Mouse (Mus musculus): ENCODE results near the gene Arrb2. TPM values are rescaled to one million over a fixed set of nuclear protein-coding genes. Genes with fewer than 3 reads are reported as not detected.
A peak's percentile ranks its signal among the peaks of the same experiment; 100 is the strongest.
"Not testable (repeated sequence)": the region's sequence is repeated elsewhere in the genome, so short reads cannot be mapped to it uniquely, and the experiment has no call there.

Gene Arrb2
- 24.6 and 25.5 TPM in 2 replicates for polyA plus RNA-seq (2016; fragmentation: Nextera tagmentation; extraction: Ambion mirVana)

- H3K36me3 ChIP-seq, result peaks cover 22% of the 10 kb centered on the region
- peak within 1 kb of the TSS; percentile 76 for H3K4me3 ChIP-seq
- no peaks in the 10 kb centered on the region for H3K9me3 ChIP-seq (replicated peaks)
- WGBS, result 1% methylated on average over 75 of the region's 75 CpGs
- H3K4me1 ChIP-seq, result peaks cover 37% of the 10 kb centered on the region
- H3K27ac ChIP-seq, result peak within 1 kb of the TSS; percentile 91
- H3K27me3 ChIP-seq (ENCODE audit: low read depth, poor library complexity, severe bottlenecking), result no peaks in the 10 kb centered on the region
- peak; percentile 100 for DNase-seq (ENCODE audit: low spot score)
Measured at GRCm38 (mm10) chr11:70432048-70432894, at the start of gene Arrb2. TSS of gene Arrb2 (plus strand) at chr11:70432635.

GRCm38 (mm10) chr11:70384136-70384535, 48.3 kb upstream of the Arrb2 start:
- no peak overlapping the region for H3K4me3 ChIP-seq
- DNase-seq (ENCODE audit: low spot score), result no peak
- no peaks in the 10 kb centered on the region for H3K9me3 ChIP-seq (replicated peaks)
- WGBS, result 80% methylated on average over 3 of the region's 3 CpGs
- H3K4me1 ChIP-seq, result no peaks in the 10 kb centered on the region
- peaks cover 39% of the 10 kb centered on the region for H3K36me3 ChIP-seq
- no peak overlapping the region for H3K27ac ChIP-seq
- no peaks in the 10 kb centered on the region for H3K27me3 ChIP-seq (ENCODE audit: low read depth, poor library complexity, severe bottlenecking)

- Histone ChIP-seq H3K4me3 (no peak overlapping the region), H3K27ac (no peak overlapping the region), H3K36me3 (peaks cover 65% of the 10 kb centered on the region), H3K4me1 (no peaks in the 10 kb centered on the region), H3K27me3 (ENCODE audit: low read depth, poor library complexity, severe bottlenecking) (no peaks in the 10 kb centered on the region), H3K9me3 (replicated peaks) (no peaks in the 10 kb centered on the region)
- DNase-seq (ENCODE audit: low spot score), result no peak
- 91% methylated on average over 5 of the region's 5 CpGs for WGBS
Measured at GRCm38 (mm10) chr11:70387436-70387835, 45.0 kb upstream of the Arrb2 start.

GRCm38 (mm10) chr11:70389421-70389820, 43.0 kb upstream of the Arrb2 start:
- Histone ChIP-seq H3K4me1 (no peaks in the 10 kb centered on the region), H3K4me3 (no peak overlapping the region), H3K9me3 (replicated peaks) (no peaks in the 10 kb centered on the region), H3K36me3 (peaks cover 78% of the 10 kb centered on the region), H3K27me3 (ENCODE audit: low read depth, poor library complexity, severe bottlenecking) (no peaks in the 10 kb centered on the region), H3K27ac (no peak overlapping the region)
- no peak for DNase-seq (ENCODE audit: low spot score)
- WGBS, result 94% methylated on average over 5 of the region's 5 CpGs

GRCm38 (mm10) chr11:70403598-70403997, 28.8 kb upstream of the Arrb2 start:
- Histone ChIP-seq H3K4me1 (peaks cover 8% of the 10 kb centered on the region), H3K9me3 (replicated peaks) (no peaks in the 10 kb centered on the region), H3K27ac (no peak overlapping the region), H3K4me3 (no peak overlapping the region), H3K36me3 (peaks cover 92% of the 10 kb centered on the region), H3K27me3 (ENCODE audit: low read depth, poor library complexity, severe bottlenecking) (no peaks in the 10 kb centered on the region)
- DNase-seq (ENCODE audit: low spot score), result no peak
- WGBS, result 91% methylated on average over 2 of the region's 2 CpGs

DNA sequence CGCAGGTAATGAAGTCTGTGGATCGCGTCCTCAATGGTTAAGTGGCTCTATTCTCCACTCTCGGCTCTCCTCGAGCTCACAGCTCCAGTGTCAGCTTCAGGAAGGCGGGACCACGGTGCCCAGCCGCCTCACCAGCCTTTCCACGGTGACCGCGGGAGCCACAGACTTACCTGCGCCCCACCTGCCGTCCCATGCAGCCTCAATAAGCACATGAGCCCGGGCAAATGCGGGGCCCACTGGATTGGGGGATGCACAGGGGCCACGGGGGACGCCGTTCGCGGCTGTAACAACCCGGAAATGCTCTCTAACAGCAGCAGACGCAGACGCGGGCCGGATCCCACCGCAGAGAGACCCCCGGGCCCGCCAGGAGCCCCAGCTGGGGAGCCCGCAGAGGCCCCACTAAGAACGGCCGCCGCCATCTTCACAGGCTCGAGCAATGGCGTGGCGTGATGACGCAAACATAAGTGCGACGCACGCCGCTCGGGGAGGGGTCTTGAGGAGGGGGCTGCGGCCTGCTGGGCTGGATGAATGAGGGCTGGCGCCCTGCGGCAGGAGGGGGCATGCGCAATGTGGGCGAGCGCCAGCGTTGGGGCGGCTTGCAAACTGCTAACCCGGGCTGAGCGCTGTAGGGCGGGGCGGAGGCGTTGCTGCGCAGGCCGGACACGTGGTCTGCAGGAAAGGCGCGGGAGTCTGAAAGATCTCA, 22.7 kb upstream of the Arrb2 start, which contains the start of gene Pelp1:
TSS of gene Pelp1 (minus strand) at position 438 of the 703 bp plus-strand sequence.
- Histone ChIP-seq H3K36me3 (peaks cover 30% of the 10 kb centered on the region), H3K27me3 (ENCODE audit: low read depth, poor library complexity, severe bottlenecking) (no peaks in the 10 kb centered on the region), H3K4me1 (peaks cover 22% of the 10 kb centered on the region), H3K4me3 (peak within 1 kb of the TSS; percentile 99), H3K9me3 (replicated peaks) (no peaks in the 10 kb centered on the region), H3K27ac (peak within 1 kb of the TSS; percentile 96)
- WGBS, result under 1% methylated on average over 59 of the region's 59 CpGs
- peak; percentile 98 for DNase-seq (ENCODE audit: low spot score)

- H3K4me3 ChIP-seq, result peak overlapping the region; percentile 99
- H3K36me3 ChIP-seq, result peaks cover 25% of the 10 kb centered on the region
- H3K27me3 ChIP-seq (ENCODE audit: low read depth, poor library complexity, severe bottlenecking), result no peaks in the 10 kb centered on the region
- no peak for DNase-seq (ENCODE audit: low spot score)
- peak overlapping the region; percentile 96 for H3K27ac ChIP-seq
- WGBS, result 61% methylated on average over 6 of the region's 6 CpGs
- H3K9me3 ChIP-seq (replicated peaks), result no peaks in the 10 kb centered on the region
- H3K4me1 ChIP-seq, result peaks cover 22% of the 10 kb centered on the region
Measured at GRCm38 (mm10) chr11:70410297-70410643, 22.2 kb upstream of the Arrb2 start.

DNA sequence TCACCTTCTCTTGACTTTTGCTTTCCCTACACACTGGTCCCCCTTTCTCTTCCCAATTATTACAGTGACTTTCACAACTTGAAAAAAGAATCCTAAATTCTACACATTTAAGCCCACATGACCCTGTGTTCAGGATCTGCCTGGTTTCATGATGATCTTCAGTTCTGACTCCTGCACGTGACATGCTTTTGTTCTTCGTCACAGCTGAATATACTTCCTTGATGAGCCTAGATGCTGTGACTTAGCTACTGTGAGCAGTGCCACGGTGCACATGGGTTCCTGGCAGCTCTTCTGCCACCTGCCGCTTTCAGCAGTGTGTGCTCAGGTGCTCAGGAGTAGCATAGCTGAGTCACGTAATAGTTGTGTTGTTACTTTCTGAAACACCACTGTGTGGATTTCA, 19.8 kb upstream of the Arrb2 start:
- Histone ChIP-seq H3K4me3 (no peak overlapping the region), H3K27ac (no peak overlapping the region), H3K27me3 (ENCODE audit: low read depth, poor library complexity, severe bottlenecking) (no peaks in the 10 kb centered on the region), H3K36me3 (peaks cover 4% of the 10 kb centered on the region), H3K4me1 (peaks cover 22% of the 10 kb centered on the region), H3K9me3 (replicated peaks) (no peaks in the 10 kb centered on the region)
- no peak for DNase-seq (ENCODE audit: low spot score)
- WGBS, result 78% methylated on average over 5 of the region's 5 CpGs

- Histone ChIP-seq H3K27ac (no peak overlapping the region), H3K36me3 (no peaks in the 10 kb centered on the region), H3K4me1 (peaks cover 11% of the 10 kb centered on the region), H3K9me3 (replicated peaks) (no peaks in the 10 kb centered on the region), H3K27me3 (ENCODE audit: low read depth, poor library complexity, severe bottlenecking) (no peaks in the 10 kb centered on the region), H3K4me3 (no peak overlapping the region)
- WGBS, result 9% methylated on average over 3 of the region's 3 CpGs
- DNase-seq (ENCODE audit: low spot score), result peak; percentile 82
Measured at GRCm38 (mm10) chr11:70413961-70414360, 18.5 kb upstream of the Arrb2 start.

DNA sequence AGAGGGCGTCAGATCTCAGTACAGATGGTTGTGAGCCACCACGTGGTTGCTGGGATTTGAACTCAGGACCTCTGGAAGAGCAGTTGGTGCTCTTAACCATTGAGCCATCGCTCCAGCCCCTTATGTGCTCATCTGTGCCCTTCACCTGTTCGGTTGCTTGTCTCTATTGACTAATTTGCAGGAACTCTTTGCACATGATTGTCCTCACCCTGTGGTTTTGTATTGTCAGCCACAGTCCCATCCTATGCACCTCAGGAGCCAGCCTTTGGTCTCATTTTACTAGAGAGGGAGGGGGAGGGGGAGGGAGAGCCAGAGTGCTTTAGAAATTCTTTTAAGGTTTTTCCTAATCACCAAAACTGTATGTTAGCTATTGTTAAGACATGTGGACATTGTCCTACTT, 14.2 kb upstream of the Arrb2 start:
- WGBS, result 65% methylated on average over 4 of the region's 4 CpGs
- no peak overlapping the region for H3K4me3 ChIP-seq

DNA sequence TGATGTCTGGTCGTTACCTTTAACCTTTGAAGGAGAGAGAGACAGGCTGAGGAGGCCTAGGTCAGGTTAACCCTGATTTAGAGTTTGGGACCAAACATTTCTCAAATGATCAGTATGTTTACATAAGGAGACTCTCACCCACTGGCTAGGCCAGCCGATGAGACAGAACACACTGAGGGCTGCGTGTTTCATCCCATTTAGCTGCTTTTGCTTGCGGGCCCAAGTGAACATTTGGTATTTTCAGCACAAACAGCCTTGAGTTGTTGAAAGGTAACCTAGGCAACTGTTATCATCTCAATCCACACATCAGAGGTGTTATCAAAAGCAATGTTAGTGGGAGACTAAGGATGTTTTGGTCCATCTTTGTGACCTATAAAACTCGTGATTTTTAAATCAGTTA, 12.9 kb upstream of the Arrb2 start:
- H3K36me3 ChIP-seq, result no peaks in the 10 kb centered on the region
- no peaks in the 10 kb centered on the region for H3K4me1 ChIP-seq
- WGBS, result 66% methylated on average over 5 of the region's 5 CpGs
- H3K4me3 ChIP-seq, result no peak overlapping the region
- DNase-seq (ENCODE audit: low spot score), result no peak
- no peaks in the 10 kb centered on the region for H3K9me3 ChIP-seq (replicated peaks)
- no peaks in the 10 kb centered on the region for H3K27me3 ChIP-seq (ENCODE audit: low read depth, poor library complexity, severe bottlenecking)
- no peak overlapping the region for H3K27ac ChIP-seq

More for the DNA sequence above, 14.2 kb upstream of the Arrb2 start:
- Histone ChIP-seq H3K9me3 (replicated peaks) (no peaks in the 10 kb centered on the region), H3K27ac (no peak overlapping the region), H3K4me1 (no peaks in the 10 kb centered on the region), H3K27me3 (ENCODE audit: low read depth, poor library complexity, severe bottlenecking) (no peaks in the 10 kb centered on the region), H3K36me3 (no peaks in the 10 kb centered on the region)
- no peak for DNase-seq (ENCODE audit: low spot score)

DNA sequence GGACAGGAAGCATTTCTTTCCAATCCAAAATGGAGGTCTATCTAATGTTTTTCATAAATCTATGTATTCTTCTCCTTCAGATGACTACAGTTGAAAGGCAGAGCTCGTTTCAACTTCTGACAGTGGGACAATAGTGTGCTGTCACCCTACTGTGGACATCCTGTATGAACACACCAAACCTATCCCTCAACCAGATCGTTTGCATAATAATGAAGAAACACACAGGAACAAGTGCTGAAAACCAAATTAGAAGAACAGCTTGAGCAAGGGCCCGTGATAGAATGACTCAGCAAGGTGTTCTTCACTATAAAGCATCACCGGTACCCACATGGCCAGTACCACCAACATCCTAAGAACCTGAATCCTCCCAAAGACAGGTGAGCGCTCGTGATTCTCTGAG, 5.8 kb upstream of the Arrb2 start:
- 83% methylated on average over 6 of the region's 6 CpGs for WGBS
- not testable (repeated sequence) for H3K9me3 ChIP-seq (replicated peaks); H3K36me3 ChIP-seq; DNase-seq (ENCODE audit: low spot score); H3K27ac ChIP-seq; H3K27me3 ChIP-seq (ENCODE audit: low read depth, poor library complexity, severe bottlenecking); H3K4me3 ChIP-seq; H3K4me1 ChIP-seq

- peak overlapping the region; percentile 91 for H3K27ac ChIP-seq
- peaks cover 37% of the 10 kb centered on the region for H3K4me1 ChIP-seq
- 35% methylated on average over 5 of the region's 5 CpGs for WGBS
- no peak for DNase-seq (ENCODE audit: low spot score)
- H3K36me3 ChIP-seq, result peaks cover 15% of the 10 kb centered on the region
- peak overlapping the region; percentile 76 for H3K4me3 ChIP-seq
- no peaks in the 10 kb centered on the region for H3K9me3 ChIP-seq (replicated peaks)
- no peaks in the 10 kb centered on the region for H3K27me3 ChIP-seq (ENCODE audit: low read depth, poor library complexity, severe bottlenecking)
Measured at GRCm38 (mm10) chr11:70431574-70431973, 861 bp upstream of the Arrb2 start.
